Mouse (Mus musculus) urinary bladder, postnatal 4 days (tissue): ENCODE data around the gene E2f8.

Source experiments
- DNase-seq, 2 experiments: peaks; one replicate each; pipeline ENCODE4 v3.0.0; 2021 to 2022; ENCODE audit warnings: low spot score in 2 of 2

Gene E2f8

DNA sequence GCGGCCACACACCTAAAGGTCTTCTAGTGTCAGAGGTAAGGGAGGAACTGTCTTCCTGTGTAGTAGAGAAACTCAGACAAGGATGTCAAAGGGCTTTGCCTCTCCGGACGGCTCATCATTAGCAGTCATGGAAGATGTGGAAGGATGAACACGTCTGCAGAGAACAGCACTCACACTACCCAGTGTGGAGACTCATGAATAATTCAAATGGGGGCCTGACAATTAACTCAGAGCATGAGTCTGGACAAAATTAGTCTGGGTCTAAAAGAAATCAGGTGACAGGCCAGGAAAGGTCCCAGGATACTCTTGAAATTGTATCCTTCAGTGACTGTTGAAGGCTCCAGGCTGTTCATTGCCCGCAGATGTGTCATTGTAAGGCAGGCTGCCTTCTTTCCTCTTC lies 9.6 kb upstream of the E2f8 start:
- no peak for DNase-seq

DNA sequence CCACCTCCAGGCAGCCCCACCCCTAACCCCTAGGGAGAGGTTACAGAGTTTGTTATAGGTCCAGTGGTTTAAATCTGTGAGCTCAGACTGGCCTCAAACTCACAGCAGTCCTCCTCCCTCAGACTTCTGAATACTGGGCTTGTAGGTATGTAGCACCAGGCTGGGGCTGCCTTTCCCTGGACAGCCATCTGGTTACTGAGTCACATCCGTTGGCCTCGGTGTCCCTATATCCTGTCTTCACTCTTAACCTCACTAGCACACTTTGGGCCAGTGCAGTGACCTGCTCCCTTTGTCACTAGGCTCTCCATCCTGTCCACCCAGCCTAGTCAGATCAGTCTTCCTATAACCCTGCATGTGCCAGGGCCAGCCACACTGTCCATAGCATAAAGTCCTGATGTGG lies 7.4 kb upstream of the E2f8 start:
- DNase-seq, result no peak

DNA sequence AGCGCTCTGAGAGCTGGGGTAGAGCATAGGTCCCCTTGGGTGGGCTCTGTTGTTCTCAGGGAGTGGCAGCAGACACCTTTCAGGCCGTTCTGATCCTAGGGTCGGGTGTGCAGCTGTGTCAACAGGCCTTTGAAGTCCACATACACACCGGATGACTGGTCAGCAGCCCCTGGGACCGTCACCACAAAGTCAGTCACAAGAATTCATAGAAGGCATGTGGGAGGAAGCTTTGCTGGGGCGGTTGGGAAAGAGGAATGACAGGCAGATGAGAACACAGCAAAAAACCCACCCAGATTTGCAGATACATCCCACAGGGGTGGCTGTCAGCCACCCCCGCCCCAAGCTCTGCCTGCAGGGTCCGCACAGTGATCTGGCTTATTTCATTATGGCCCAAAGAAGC lies 6.6 kb upstream of the E2f8 start:
- DNase-seq, result no peak

DNA sequence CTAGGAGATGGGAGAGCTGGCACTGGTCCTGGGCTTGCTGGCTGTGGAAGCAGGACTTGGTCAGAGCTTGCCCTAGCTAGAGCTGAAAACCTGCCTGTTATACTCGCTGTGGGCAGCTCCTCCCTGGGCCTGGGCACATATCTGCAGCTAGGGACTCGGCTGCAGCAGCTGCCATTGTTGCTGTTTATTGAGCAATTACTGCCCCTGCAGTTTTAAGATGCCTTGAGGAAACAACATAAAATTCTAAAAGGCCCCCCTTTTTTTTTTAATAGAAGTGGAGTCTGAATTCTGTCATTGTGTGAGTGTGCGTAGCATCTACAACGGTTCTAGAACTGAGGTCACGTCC lies 2.8 kb upstream of the E2f8 start:
- no peak for DNase-seq

DNA sequence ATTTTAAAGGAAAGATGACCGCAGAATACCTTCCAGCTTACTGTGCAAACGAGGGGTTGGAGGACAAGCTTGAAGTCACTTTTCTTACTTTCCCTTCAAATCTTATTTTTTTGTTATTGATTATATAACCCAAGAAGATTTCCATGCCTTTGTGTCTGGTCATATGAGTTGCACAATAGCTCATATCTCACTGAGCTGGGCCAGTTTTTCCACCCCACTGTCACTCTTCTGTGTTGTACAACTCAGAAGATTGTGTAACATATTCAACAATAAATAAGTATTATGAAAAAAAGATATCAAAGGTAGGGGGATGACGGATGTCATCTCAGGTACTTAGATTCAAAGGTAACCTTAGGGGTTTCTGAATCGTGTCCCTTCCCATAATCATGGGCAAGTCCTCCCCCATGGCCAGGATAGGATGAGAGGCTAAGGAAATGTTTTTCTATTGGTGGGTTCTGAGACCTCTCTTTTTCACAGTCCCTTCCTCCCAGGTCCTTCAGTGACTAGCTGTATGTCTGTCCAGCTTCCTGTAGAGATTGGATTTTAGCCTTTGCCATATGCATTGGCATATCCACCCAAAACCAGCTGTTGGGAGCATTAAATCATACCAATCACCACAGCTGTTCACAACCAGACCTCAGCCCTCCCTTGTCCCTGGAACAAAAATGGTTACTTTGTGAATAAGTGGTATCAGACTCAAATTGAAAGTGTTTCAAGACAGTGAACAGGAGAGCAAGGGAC lies 2.3 kb upstream of the E2f8 start:
- DNase-seq, result no peak

DNA sequence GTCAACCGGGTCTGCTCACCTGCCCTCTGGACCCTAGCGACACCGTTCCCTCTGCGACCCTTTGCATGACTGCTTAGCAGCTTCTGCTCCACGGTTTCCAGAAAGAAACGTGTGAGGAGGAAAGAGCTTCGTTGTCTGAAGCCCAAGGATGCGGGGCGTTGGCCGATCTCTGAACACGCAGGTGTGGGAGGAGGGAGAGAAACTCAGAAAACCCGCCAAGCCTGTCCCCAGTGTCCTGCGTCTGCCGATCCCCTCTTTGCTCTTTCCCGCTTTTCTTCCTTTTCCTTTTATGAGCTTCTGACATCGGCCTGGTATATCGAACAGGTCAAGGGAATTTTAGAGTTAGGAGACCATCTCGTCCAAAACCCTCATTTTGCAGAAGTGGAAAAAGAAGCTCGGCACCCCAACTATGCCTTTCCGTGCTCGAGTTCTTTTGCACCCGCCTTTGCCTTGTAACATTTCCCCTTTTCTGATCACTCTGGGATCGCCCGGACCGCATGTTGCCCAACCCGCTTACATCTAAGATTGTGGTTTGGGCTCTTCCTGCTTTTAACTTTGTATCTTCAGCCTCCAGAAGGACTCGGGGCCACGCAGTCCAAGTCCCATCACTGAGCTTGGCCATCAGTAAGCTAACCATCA lies 694 bp upstream of the E2f8 start:
- DNase-seq, result no peak

DNA sequence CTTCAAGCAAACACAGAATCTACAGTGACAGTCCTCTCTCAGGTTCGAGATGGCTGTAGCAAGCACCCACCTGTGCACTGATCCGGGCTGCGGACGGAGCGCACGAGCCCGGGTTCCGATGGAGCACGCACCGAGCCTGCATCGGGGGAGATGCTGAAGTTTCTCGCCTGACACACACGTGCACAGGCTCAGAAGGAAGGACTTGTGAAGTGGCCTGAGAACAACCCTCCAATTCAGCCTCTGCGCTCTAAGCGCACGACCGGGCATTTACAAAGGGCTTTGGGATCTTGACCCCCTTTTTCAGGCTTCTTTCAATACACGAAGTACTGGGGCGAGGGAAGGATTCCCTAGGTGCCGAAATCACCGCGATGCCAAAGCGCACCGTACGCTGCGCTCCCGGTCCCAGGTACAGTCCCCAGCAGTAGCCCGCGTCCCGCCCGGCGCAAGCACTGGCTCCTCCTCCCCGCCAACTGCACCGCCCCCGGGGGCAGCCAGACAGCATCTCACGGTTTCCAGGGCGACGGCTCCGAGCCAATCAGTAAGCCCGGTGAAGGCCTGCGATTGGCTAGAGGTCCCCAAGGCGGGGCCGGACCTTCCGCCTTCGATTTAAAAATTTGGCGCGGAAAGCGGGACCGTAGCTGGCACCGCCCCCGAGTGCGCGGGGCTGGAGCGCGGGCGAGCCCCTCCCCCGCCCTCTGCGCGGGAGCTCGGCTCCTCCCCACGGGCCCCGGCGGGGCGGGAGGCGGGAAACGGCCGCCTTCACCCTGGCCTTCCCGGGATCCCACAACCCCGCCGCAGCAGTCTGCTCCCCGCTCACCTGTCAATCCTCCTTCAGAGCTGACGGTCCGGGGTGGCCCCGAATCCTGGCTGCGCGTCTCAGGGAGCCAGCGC lies 560 bp downstream of the E2f8 start:
- DNase-seq, result peak; percentile 95 to 98

DNA sequence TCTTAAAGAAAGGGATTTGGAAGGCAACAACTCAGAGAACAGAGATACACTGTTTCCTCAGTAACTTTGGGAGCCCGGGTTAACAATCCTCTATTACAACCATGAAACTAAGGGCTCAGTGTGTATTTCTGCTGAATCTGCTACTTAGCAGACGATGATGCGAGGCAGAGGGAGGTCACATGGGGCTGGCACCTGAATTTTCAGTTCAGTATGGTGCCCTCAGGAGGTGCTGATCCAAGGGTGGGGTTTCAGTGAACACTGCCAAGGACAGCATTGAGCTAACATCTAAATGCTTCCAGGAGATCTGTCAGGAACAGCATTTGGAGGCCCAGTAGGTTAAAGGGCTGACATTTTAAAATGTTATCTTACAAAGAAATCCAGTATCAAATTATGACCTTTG lies 1.8 kb downstream of the E2f8 start:
- no peak for DNase-seq

DNA sequence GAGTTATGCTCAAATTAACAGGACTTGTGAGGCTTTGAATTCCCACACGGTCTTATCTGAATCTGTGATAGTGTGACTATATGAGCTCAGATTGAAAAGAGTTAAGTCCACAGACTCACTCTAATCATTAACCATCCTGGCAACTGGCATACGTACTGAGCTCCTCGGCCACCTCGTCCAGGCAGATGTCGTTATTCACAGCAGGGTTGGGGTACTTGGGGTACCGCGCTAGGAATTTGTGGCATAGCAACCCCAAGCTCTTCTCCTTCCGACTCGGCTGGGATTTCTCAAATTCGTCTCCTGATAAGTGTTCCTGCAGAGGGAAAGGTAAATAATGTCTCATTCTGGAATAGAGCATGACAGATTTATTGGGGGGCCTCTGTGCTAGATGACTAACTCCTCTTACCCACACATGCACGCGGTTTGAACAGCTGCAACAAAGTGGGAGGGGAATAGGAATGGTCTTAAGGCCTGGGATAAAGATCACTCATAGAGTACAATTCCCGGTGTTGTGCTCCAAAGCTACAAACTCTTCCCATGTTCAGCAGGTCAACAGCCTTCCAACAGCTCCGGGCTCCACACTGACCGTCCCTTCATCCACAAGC lies 3.5 kb downstream of the E2f8 start:
- DNase-seq, result no peak

DNA sequence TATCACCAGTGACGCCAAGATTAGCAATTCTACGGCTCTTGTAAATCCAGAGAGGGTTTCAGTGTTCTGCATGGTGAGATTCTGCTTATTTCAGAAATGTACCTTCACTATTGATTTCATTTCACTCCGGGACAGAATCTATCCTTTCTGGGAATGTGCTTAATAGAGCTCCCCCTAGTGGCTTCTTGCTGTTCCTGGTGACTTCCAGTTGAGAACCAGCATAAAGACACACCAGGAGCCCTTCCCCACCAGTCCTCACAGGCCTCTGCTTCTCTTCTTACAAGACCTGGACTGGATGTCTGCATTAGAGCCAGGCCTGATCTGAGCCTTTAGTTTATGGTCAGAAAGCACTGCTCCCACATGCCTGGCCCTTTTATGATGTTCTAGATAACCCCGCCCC lies 4.9 kb downstream of the E2f8 start:
- DNase-seq, result no peak

DNA sequence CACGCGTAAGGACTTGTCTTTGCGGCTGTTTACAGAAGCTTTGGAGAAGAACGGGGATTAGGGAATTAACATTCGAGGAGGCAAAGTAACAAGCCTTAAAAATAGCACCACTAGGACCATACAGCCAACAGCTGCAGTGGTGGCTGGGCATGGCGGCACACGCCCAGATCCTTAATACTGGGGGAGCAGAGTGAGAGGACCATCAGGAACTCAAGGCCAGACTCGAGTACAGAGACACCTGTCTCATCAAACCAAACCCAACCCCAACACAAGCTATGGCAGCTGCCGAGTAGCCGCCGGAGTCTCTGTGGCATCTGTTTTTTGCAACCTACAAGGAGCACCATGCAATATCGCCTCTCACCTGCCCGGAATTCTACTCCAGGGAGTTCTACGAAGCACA lies 6.3 kb downstream of the E2f8 start:
- no peak for DNase-seq

DNA sequence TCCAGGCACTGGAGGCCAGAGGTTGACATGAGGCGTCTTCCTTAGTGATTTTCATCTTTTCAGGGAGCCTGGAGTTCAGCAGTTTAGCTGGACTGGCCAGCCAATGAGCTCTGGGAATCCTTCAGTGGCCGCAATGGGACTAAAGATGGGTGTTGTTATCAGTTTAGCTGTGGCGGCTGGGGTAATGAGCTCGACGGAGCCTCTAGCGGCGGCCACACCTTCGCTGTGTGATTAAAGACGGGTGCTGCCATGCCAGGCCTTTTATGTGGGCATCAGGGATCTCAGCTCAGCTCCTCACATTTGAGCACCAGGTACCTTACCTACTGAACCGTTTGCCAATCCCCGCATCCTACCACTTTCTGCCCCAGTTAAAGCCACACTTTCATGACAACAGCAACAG lies 10.1 kb downstream of the E2f8 start:
- DNase-seq, result no peak

DNA sequence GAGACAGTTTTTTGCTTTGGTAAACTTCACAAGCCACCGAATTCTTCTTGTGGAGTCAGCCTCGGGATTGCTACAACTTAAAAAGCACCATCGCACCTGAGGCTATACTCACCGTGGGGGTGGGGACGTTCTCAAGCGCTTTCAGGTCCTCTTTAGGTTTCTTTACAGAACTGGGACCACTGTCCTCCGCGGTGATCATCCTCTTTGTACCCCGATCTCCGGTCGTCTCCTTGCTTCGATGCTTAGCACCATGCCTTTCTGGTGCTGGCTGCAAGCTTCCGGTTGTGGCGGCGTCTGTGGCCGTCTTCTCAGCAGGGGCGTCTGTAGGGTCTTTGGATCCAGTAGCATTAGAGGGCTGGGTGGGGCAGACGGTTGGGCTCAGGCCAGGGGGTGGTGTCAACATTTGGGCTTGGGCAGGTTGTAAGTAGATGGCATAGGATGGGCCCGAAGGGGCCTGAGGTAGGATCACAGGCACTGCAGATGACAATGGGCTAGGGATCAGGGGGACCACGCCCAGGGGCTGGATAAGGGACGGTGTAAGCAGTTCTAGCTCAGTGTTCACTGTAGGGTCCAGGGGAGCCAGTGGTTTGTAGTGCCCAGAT lies 10.7 kb downstream of the E2f8 start:
- no peak for DNase-seq

DNA sequence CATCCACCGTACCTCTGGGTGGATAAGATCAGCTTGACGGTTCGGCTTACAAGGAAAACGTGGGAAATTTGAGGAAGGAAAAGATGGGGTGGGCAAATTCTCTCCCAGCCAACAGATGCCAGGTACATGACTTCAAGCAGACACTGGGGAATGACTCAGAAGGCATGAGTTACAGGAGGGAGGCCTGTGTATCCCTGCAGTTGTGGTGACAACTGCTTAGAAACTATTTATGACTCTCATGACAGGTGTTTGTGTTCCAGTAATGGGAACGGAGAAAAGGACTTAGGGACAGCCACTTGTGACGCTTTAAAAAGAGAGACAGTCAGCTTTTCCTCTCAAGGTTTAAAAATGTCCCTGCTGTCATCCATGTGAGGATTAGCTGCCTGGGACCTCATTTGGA lies 11.3 kb downstream of the E2f8 start:
- DNase-seq, result no peak

DNA sequence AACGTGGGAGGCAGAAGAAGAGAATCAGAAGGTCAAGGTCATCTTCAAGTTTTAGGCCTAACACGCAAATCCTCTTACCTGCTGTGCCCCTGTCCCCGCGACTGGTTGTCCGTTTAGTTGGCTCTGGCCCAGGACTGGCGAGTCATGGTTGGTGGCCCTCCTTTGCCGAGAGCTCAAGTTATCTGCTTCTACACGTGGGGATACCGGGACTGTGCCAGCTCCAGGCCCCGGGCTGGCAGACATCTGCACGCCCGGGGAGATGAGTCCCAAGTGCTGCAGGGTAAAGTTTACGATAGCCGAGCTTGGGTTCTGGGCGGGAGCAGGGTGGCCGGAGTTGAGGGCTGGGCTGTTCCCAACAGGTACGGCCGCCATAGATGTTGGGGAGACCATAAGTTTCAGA lies 13.8 kb downstream of the E2f8 start:
- no peak for DNase-seq

DNA sequence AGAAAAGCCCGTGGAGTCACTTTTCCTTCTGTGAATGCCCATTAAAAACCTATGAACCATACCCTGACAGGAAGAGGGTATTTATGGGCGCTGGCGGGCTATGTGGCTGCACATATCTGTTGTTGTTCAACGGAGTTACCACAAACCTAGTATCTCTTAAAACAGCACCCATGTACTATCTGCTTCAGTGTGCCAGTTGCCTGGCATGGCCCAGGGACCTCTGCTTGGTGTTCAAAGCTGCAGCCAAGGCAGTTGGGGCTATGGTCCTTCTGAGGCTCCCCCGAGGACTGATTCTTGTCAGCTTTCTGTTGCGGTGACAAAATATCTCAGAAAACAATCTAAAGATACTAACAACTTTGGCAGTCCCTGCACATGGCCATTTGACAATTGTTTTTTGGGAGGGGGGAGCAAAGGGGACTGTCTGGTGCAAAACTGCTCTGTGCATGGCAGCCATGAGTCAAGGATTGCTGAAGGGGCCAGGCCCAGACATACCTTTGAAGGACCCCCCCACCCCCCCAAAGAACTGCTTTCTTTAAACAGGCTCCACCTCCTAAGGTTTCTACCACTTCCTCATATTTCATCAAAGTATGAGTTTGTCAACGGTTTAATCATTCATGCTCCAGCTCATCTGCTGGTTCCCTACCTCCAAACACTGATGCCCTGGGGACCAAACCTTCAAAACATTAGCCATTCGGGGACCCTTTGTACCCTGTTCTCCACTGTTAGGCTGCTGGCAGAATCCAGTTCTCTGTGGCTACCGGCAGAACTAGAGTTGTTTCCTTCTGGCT lies 16.5 kb downstream of the E2f8 start:
- no peak for DNase-seq

DNA sequence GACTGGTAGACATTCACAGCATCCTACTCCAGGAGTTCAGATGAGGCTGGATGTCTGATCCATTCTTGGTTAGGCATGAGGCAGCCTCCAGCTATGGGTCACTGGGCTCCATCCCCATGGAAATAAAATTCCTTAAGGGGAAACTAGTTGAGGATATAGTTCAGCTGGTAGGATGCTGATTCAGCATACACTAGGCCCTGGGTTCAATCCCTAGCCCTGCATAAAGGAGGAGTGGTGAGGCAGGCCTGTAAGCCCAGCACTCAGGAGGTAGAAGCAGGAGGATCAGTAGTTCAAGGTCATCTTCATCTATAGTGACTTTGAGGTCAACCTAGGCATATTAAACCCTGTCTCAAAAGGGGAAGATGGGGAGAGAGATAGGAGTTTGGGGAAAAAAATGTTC lies 17.2 kb downstream of the E2f8 start:
- no peak for DNase-seq

DNA sequence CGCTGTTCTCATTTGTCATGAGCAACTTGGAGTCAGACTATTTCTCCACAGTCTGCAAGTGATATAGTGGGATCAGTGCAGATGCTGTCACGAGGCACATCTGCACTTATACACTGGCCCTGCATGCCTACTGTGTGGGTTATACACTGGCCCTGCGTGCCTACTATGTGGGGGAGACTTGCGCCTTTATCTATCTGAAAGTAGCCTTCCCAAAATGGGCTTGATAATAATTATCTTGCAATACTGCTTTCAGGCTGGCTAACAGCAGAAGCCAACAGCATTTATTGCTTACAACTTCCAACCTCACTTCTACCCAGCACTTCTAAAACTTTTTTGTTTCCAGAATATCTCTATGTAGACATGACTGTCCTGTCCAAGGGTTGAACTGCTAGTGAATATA lies 19.6 kb downstream of the E2f8 start:
- DNase-seq, result no peak

DNA sequence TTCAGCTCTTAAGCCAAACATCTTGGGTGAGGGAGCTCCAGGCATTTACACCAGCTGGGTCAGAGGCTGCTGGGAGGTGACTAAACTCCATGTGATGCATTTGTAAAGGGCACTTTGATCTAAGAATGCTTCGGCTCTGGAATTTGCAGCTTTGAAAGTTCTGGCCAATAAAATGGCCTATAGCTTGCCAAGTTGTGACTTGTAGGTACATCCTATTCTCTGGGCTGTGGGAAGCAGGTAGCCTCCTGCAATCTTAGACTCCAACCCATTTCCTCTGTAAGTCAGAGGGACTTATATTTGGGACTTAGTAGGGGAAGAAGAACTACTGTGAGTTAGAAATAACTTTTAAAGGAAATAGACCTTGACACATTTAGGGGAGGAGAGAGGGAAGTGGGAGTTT lies 20.4 kb downstream of the E2f8 start:
- no peak for DNase-seq

DNA sequence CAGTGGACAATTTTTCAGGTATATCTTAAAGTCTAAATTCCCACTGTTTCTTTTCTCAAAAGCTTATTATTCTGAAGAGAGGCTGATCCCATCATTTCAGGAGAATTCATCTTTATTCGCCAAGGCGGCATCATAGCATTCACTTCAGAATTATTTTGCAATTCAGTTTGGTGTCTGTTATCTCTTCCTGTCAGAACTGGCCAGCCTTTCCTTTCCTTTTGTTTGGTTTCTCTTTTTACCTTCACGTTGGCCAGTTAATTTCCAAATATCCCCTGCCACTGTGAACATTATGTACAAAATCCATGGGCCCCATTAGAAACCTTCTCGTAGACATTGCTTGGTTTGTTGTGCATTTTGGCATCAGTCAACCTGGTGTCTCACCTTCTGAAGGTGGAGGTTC lies 22.0 kb downstream of the E2f8 start:
- DNase-seq, result no peak

DNA sequence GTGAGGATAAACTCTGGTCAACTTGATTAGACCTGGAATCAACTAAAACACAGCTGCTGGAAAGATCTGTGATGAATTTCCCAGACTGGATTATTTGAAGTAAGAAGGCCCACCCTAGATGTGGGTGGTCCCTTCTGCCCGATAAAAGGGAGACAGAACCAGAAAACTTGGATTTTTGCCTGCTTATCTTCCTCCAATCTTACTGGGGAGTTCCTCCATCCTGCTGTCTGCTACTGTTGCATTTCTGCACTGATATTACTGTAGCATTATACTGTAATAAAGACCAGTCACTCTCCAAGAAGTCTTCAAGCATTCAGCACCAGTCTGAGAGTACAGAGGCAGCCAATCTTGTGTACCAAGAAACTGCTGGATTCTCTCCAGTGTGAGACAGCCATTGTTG lies 23.1 kb downstream of the E2f8 start:
- no peak for DNase-seq
